ENCODE assay signal across 36 mouse cellular contexts in the genomic region with DNA sequence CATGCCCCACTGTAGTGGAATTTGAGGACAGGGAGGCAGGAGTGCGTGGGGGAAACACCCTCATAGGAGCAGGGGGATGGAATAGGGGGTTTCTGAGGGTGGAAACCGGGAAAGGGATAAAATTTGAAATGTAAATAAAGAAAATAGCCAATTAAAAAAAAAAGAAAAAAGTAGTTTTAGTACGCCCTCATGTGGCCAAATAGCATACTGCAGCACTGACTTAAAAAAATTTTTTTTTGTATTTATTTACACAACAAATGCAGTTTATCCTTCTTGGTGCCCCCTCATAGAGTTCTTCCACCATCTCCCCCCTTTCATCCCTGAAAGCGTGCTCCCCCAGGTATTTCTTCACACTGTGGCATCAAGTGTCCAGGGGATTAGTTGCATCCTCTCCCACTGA. TPM values are rescaled to one million over a fixed set of nuclear protein-coding genes. Genes with fewer than 3 reads are reported as not detected.
DNase-seq lines count a peak whose midpoint lies in the region; ATAC-seq and TF ChIP-seq lines count a peak whose summit lies in the region.
"Had no signal": no experiment of that assay in that cellular context is flagged by ENCODE, and none has a peak within 500 bp of the region (broad histone marks: within the 10 kb centered on the region; RNA-seq: fewer than 3 reads in every experiment).

No protein-coding gene starts in this region.

- 34% methylated on average over 4 of the region's 4 CpGs for WGBS in kidney, postnatal 0 days
- WGBS in kidney, embryonic 14.5 days, result 37% methylated on average over 4 of the region's 4 CpGs
- WGBS in lung, postnatal 0 days, result 27% methylated on average over 4 of the region's 4 CpGs

- no peaks in the 10 kb centered on the region for H3K27me3 ChIP-seq in kidney, postnatal 0 days (ENCODE audit: insufficient read depth, low read length)
- no peaks in the 10 kb centered on the region for H3K27me3 ChIP-seq in kidney, embryonic 14.5 days (ENCODE audit: control insufficient read depth, insufficient read depth, low read length)
- H3K27me3 ChIP-seq in lung, postnatal 0 days (replicated peaks; ENCODE audit: insufficient read depth, low read length), result no peaks in the 10 kb centered on the region
- H3K27me3 ChIP-seq: forebrain, embryonic 13.5 days; heart, embryonic 12.5 days; limb, embryonic 15.5 days; midbrain, embryonic 15.5 days had no signal

- peak; percentile 49 for TF ChIP-seq CTCF in kidney, postnatal 0 days (IDR thresholded peaks at IDR 0.05; ENCODE audit: low read depth)
- peak; percentile 31; the same call in 1 of the 2 replicates for TF ChIP-seq CTCF in lung, postnatal 0 days (IDR thresholded peaks at IDR 0.05)

- H3K36me3 ChIP-seq in kidney, postnatal 0 days (ENCODE audit: insufficient read depth, low read length), result no peaks in the 10 kb centered on the region
- no peaks in the 10 kb centered on the region for H3K36me3 ChIP-seq in kidney, embryonic 14.5 days (ENCODE audit: control insufficient read depth, insufficient read depth, low read length)
- no peaks in the 10 kb centered on the region for H3K36me3 ChIP-seq in lung, postnatal 0 days (ENCODE audit: insufficient read depth, low read length)
- no peaks in the 10 kb centered on the region for H3K36me3 ChIP-seq in ES-E14 (ENCODE audit: control insufficient read depth, insufficient read depth, low read length, poor library complexity, severe bottlenecking)
- H3K36me3 ChIP-seq: heart, embryonic 12.5 days; limb, embryonic 15.5 days; midbrain, embryonic 15.5 days had no signal

- H3K4me3 ChIP-seq in kidney, postnatal 0 days (replicated peaks; ENCODE audit: low read depth, low read length), result no peak overlapping the region
- no peak overlapping the region for H3K4me3 ChIP-seq in kidney, embryonic 14.5 days (ENCODE audit: low read length)
- H3K4me3 ChIP-seq in lung, postnatal 0 days (ENCODE audit: low read depth, low read length), result no peak overlapping the region
- H3K4me3 ChIP-seq in ES-E14 (ENCODE audit: insufficient read depth in 1 of 2, low read depth in 1 of 2, low read length in 2 of 2, poor library complexity in 1 of 2, severe bottlenecking in 1 of 2), result no peak overlapping the region
- H3K4me3 ChIP-seq: forebrain, embryonic 13.5 days; heart, embryonic 12.5 days; limb, embryonic 15.5 days; midbrain, embryonic 15.5 days had no signal

- in situ Hi-C loops in ES-E14 (cut with MboI; ENCODE audit: low sequenced_read_pairs in 2 of 2, unreplicated experiment in 2 of 2), result no loop called here

- H3K9ac ChIP-seq in kidney, postnatal 0 days (ENCODE audit: low read depth, low read length), result no peak overlapping the region
- H3K9ac ChIP-seq in kidney, embryonic 14.5 days (ENCODE audit: low read depth, low read length), result no peak overlapping the region
- no peak overlapping the region for H3K9ac ChIP-seq in lung, postnatal 0 days (replicated peaks; ENCODE audit: low read depth)
- H3K9ac ChIP-seq in ES-E14 (ENCODE audit: insufficient read depth, low read depth, low read length, poor library complexity, severe bottlenecking), result no peak overlapping the region
- H3K9ac ChIP-seq: forebrain, embryonic 13.5 days; heart, embryonic 12.5 days; limb, embryonic 15.5 days; midbrain, embryonic 15.5 days had no signal

- no peak for ATAC-seq in kidney, postnatal 0 days (replicated peaks; ENCODE audit: low FRiP score, low read depth)
- no peak for ATAC-seq in kidney, embryonic 14.5 days (ENCODE audit: low FRiP score, low TSS enrichment)
- ATAC-seq in lung, postnatal 0 days, result no peak
- ATAC-seq: forebrain, embryonic 13.5 days; inflammation-experienced regulatory T-cells, adult 6 months; midbrain, embryonic 15.5 days had no signal

- no peaks in the 10 kb centered on the region for H3K9me3 ChIP-seq in kidney, postnatal 0 days (replicated peaks; ENCODE audit: low read length)
- H3K9me3 ChIP-seq in kidney, embryonic 14.5 days (ENCODE audit: control insufficient read depth, low read length), result no peaks in the 10 kb centered on the region
- no peaks in the 10 kb centered on the region for H3K9me3 ChIP-seq in lung, postnatal 0 days (ENCODE audit: low read length)
- no peaks in the 10 kb centered on the region for H3K9me3 ChIP-seq in ES-E14 (ENCODE audit: control insufficient read depth, insufficient read depth, low read depth, low read length)
- H3K9me3 ChIP-seq: forebrain, embryonic 13.5 days; heart, embryonic 12.5 days; limb, embryonic 15.5 days; midbrain, embryonic 15.5 days had no signal

- no peaks in the 10 kb centered on the region for H3K4me1 ChIP-seq in kidney, postnatal 0 days (replicated peaks; ENCODE audit: insufficient read depth, low read length)
- H3K4me1 ChIP-seq in kidney, embryonic 14.5 days (ENCODE audit: control insufficient read depth, insufficient read depth, low read length), result no peaks in the 10 kb centered on the region
- no peaks in the 10 kb centered on the region for H3K4me1 ChIP-seq in lung, postnatal 0 days (ENCODE audit: insufficient read depth, low read depth, low read length)
- no peaks in the 10 kb centered on the region for H3K4me1 ChIP-seq in ES-E14 (ENCODE audit: control insufficient read depth in 2 of 2, insufficient read depth in 2 of 2, low read length in 2 of 2, poor library complexity in 1 of 2)
- H3K4me1 ChIP-seq: forebrain, embryonic 13.5 days; heart, embryonic 12.5 days; limb, embryonic 15.5 days; midbrain, embryonic 15.5 days had no signal

- H3K27ac ChIP-seq in kidney, postnatal 0 days, result no peak overlapping the region
- H3K27ac ChIP-seq in kidney, embryonic 14.5 days (ENCODE audit: low read depth, low read length), result no peak overlapping the region
- no peak overlapping the region for H3K27ac ChIP-seq in lung, postnatal 0 days (ENCODE audit: low read length)
- H3K27ac ChIP-seq in ES-E14 (ENCODE audit: insufficient read depth, low read depth, low read length, poor library complexity, severe bottlenecking), result no peak overlapping the region
- H3K27ac ChIP-seq: forebrain, embryonic 13.5 days; limb, embryonic 15.5 days; midbrain, embryonic 15.5 days had no signal

- H3K4me2 ChIP-seq in kidney, postnatal 0 days (ENCODE audit: low read length), result no peak overlapping the region
- no peak overlapping the region for H3K4me2 ChIP-seq in kidney, embryonic 14.5 days (replicated peaks; ENCODE audit: low read depth, low read length)
- no peak overlapping the region for H3K4me2 ChIP-seq in lung, postnatal 0 days (replicated peaks; ENCODE audit: low read depth, low read length)
- H3K4me2 ChIP-seq: forebrain, embryonic 13.5 days; heart, embryonic 12.5 days; limb, embryonic 15.5 days; midbrain, embryonic 15.5 days had no signal

- no peak for DNase-seq in kidney, postnatal 0 days (ENCODE audit: low spot score)
- DNase-seq in lung, postnatal 0 days (ENCODE audit: low spot score), result no peak
- DNase-seq in lung, adult 18-20 months, result no peak
- DNase-seq in ES-E14 (ENCODE audit: low read depth, low spot score), result no peak
- DNase-seq in testis, postnatal 10 days (ENCODE audit: low spot score), result no peak
- no peak for DNase-seq in cerebellum, postnatal 4 days (ENCODE audit: low spot score in 2 of 2)
- DNase-seq: adrenal gland, adult 2 months; cerebellum, adult 11-12 months; cerebellum, postnatal 10 days; embryo, embryonic 11 days; gastrocnemius, postnatal 10 days; heart, adult 11 months; heart, postnatal 10 days; kidney, adult 8-10 months; kidney, postnatal 25 days; left cerebral cortex, postnatal 4 days; lung, adult 2 months; lung, postnatal 36 days; right cerebral cortex, adult 18-20 months; right cerebral cortex, postnatal 4 days; thymus, adult 18-20 months; thymus, postnatal 36 days had no signal

- no peak for TF ChIP-seq EP300 in lung, postnatal 0 days (IDR thresholded peaks at IDR 0.05)

TF ChIP-seq in ES-E14, 5 proteins besides CTCF, POLR2A, EP300 and RAD21:
- TF ChIP-seq ZNF384 (IDR thresholded peaks at IDR 0.05; ENCODE audit: low read depth, low read length), result peak; percentile 92
- no peak for TF ChIP-seq HCFC1 (IDR thresholded peaks at IDR 0.05; ENCODE audit: borderline replicate concordance, insufficient read depth, low read length)

RNA-seq across cellular contexts. Expression of gene Esx1, which starts 22.8 kb away (rescaled TPM):
- not detected in 2 replicates for polyA plus RNA-seq in kidney, postnatal 0 days (2015; fragmentation: Nextera tagmentation; extraction: Ambion mirVana)
- polyA plus RNA-seq in kidney, embryonic 14.5 days (2014; fragmentation: Nextera tagmentation; extraction: Ambion mirVana), result not detected in 2 replicates
- polyA plus RNA-seq in lung, postnatal 0 days (2015; fragmentation: Nextera tagmentation; extraction: Ambion mirVana), result not detected in 2 replicates
- total RNA-seq in ES-E14 (2012; rRNA removed), result 0.48 and 2.3 TPM in 2 replicates
- total RNA-seq: adrenal gland, adult 2 months; adrenal gland, postnatal 4 days; gastrocnemius, postnatal 10 days; heart, postnatal 10 days; left cerebral cortex, adult 18-20 months; left cerebral cortex, postnatal 4 days; megakaryocyte-erythroid progenitor cell, adult 5-6 weeks had no signal
- polyA plus RNA-seq: adrenal gland, adult 2 months; embryonic facial prominence, embryonic 14.5 days; forebrain, embryonic 13.5 days; frontal cortex, adult 2 months; heart, embryonic 12.5 days; hindbrain, embryonic 11.5 days; inflammation-experienced regulatory T-cells, adult 6 months; limb, embryonic 15.5 days; lung, adult 2 months; midbrain, embryonic 15.5 days; neural tube, embryonic 14.5 days; stomach, embryonic 14.5 days had no signal
